ENCODE assay signal across 22 mouse cellular contexts in genomic region chr8:11186456-11186855, GRCm38 (mm10).
DNase-seq lines count a peak whose midpoint lies in the region; ATAC-seq and TF ChIP-seq lines count a peak whose summit lies in the region.
"Had no signal": no experiment of that assay in that cellular context is flagged by ENCODE, and none has a peak within 500 bp of the region (broad histone marks: within the 10 kb centered on the region; RNA-seq: fewer than 3 reads in every experiment).

No protein-coding gene starts in this region.

- no peak for TF ChIP-seq CTCF in lung, embryonic 14.5 days (IDR thresholded peaks at IDR 0.05; ENCODE audit: low read depth)

- peaks cover 68% of the 10 kb centered on the region for H3K4me1 ChIP-seq in heart, embryonic 10.5 days
- H3K4me1 ChIP-seq in heart, embryonic 16.5 days (ENCODE audit: control insufficient read depth, insufficient read depth, low read length): peaks cover 54% of the 10 kb centered on the region
- H3K4me1 ChIP-seq in lung, embryonic 14.5 days (ENCODE audit: insufficient read depth): no peaks in the 10 kb centered on the region

- H3K27me3 ChIP-seq in heart, embryonic 10.5 days (ENCODE audit: insufficient read depth, poor library complexity, severe bottlenecking): peaks cover 7% of the 10 kb centered on the region; the same call in 1 of the 2 replicates
- H3K27me3 ChIP-seq in heart, embryonic 16.5 days (ENCODE audit: control insufficient read depth, insufficient read depth, low read length): peaks cover 3% of the 10 kb centered on the region; the same call in 1 of the 2 replicates
- peaks cover 11% of the 10 kb centered on the region for H3K27me3 ChIP-seq in lung, embryonic 14.5 days (ENCODE audit: insufficient read depth, low read length)

- no peak overlapping the region for H3K4me2 ChIP-seq in heart, embryonic 16.5 days (ENCODE audit: low read depth, low read length)
- no peak overlapping the region for H3K4me2 ChIP-seq in lung, embryonic 14.5 days
- H3K4me2 ChIP-seq: forebrain, embryonic 12.5 days; liver, embryonic 15.5 days; neural tube, embryonic 15.5 days had no signal

- H3K9me3 ChIP-seq in heart, embryonic 10.5 days: no peaks in the 10 kb centered on the region
- H3K9me3 ChIP-seq in heart, embryonic 16.5 days (replicated peaks; ENCODE audit: control insufficient read depth, low read length): no peaks in the 10 kb centered on the region
- H3K9me3 ChIP-seq in lung, embryonic 14.5 days (ENCODE audit: low read depth, low read length): no peaks in the 10 kb centered on the region
- H3K9me3 ChIP-seq: embryonic facial prominence, embryonic 12.5 days; forebrain, embryonic 12.5 days; hindbrain, embryonic 10.5 days; limb, embryonic 13.5 days; liver, embryonic 15.5 days; midbrain, embryonic 10.5 days; neural tube, embryonic 15.5 days had no signal

- DNase-seq in heart, embryonic 10.5 days (ENCODE audit: low spot score): no peak
- no peak for DNase-seq in heart, postnatal 25 days (ENCODE audit: low spot score)
- no peak for DNase-seq in heart, adult 11 months
- DNase-seq in lung, embryonic 14.5 days: peak; percentile 42
- no peak for DNase-seq in lung, postnatal 10 days
- DNase-seq in NIH3T3 (ENCODE audit: low read depth): peak; percentile 35
- DNase-seq: adrenal gland, adult 2 months; cerebellum, adult 11 months; gastrocnemius, postnatal 36 days; spleen, adult 18-20 months; thymus, postnatal 25 days had no signal

- ATAC-seq in heart, embryonic 16.5 days (replicated peaks; ENCODE audit: extremely low read depth, insufficient read depth, low FRiP score): no peak
- ATAC-seq in lung, embryonic 14.5 days (ENCODE audit: insufficient read depth): no peak
- ATAC-seq: intestine, postnatal 0 days; lung, postnatal 0 days had no signal

- H3K36me3 ChIP-seq in heart, embryonic 10.5 days: no peaks in the 10 kb centered on the region
- H3K36me3 ChIP-seq in heart, embryonic 16.5 days (ENCODE audit: control insufficient read depth, insufficient read depth): no peaks in the 10 kb centered on the region
- H3K36me3 ChIP-seq in lung, embryonic 14.5 days (ENCODE audit: insufficient read depth): no peaks in the 10 kb centered on the region
- H3K36me3 ChIP-seq: embryonic facial prominence, embryonic 12.5 days; forebrain, embryonic 12.5 days; hindbrain, embryonic 10.5 days; limb, embryonic 13.5 days; liver, embryonic 15.5 days; midbrain, embryonic 10.5 days; neural tube, embryonic 15.5 days had no signal

- H3K4me3 ChIP-seq in heart, embryonic 10.5 days: no peak overlapping the region
- no peak overlapping the region for H3K4me3 ChIP-seq in heart, embryonic 16.5 days (ENCODE audit: low read length)
- H3K4me3 ChIP-seq in lung, embryonic 14.5 days (ENCODE audit: low read depth, low read length): no peak overlapping the region
- H3K4me3 ChIP-seq: embryonic facial prominence, embryonic 12.5 days; erythroblast, embryonic 14.5 days; forebrain, embryonic 12.5 days; hindbrain, embryonic 10.5 days; limb, embryonic 13.5 days; liver, embryonic 15.5 days; midbrain, embryonic 10.5 days; neural tube, embryonic 15.5 days had no signal

- H3K9ac ChIP-seq in heart, embryonic 16.5 days (ENCODE audit: low read length): no peak overlapping the region
- no peak overlapping the region for H3K9ac ChIP-seq in lung, embryonic 14.5 days
- H3K9ac ChIP-seq: embryonic facial prominence, embryonic 12.5 days; forebrain, embryonic 12.5 days; limb, embryonic 13.5 days; liver, embryonic 15.5 days; neural tube, embryonic 15.5 days had no signal

- peak overlapping the region; percentile 88; the same call in 1 of the 2 replicates for H3K27ac ChIP-seq in heart, embryonic 10.5 days
- H3K27ac ChIP-seq in heart, embryonic 16.5 days (ENCODE audit: low read length): 0 out of 2 replicates have a peak overlapping the region, but pooled peaks have one; percentile 20
- H3K27ac ChIP-seq in lung, embryonic 14.5 days (ENCODE audit: low read depth): no peak overlapping the region
- H3K27ac ChIP-seq: embryonic facial prominence, embryonic 12.5 days; forebrain, embryonic 12.5 days; hindbrain, embryonic 10.5 days; limb, embryonic 13.5 days; liver, embryonic 15.5 days; midbrain, embryonic 10.5 days; neural tube, embryonic 15.5 days had no signal

- intact Hi-C loops in heart, postnatal 25 days (cut with DNase I): loop anchor here (2.0 kb wide), 1 partner anchor 748 kb away; no protein-coding TSS in a partner anchor

- WGBS in heart, embryonic 10.5 days: 32% methylated on average over 4 of the region's 4 CpGs
- 32% methylated on average over 4 of the region's 4 CpGs for WGBS in heart, embryonic 16.5 days
- 46% methylated on average over 4 of the region's 4 CpGs for WGBS in lung, embryonic 14.5 days

Comparison
In these comparisons a context has a peak if more than half of its experiments do, and no peak if none do; other contexts are left out.
1. DNase-seq: peak in lung, embryonic 14.5 days (single experiment) and NIH3T3 (single experiment); none in heart, embryonic 10.5 days (single experiment), heart, postnatal 25 days (single experiment), heart, adult 11 months (single experiment) and lung, postnatal 10 days (single experiment).